Mouse (Mus musculus) midbrain, embryonic 12.5 days (tissue): ENCODE measurements around the gene Trim37. TPM values are rescaled to one million over a fixed set of nuclear protein-coding genes. Genes with fewer than 3 reads are reported as not detected.
A peak's percentile ranks its signal among the peaks of the same experiment; 100 is the strongest.

Experiments
- ATAC-seq: fragments of 200-750 bp; cut with Nextera tagmentation; 2 replicates; pipeline ENCODE4 v1.8.0; 2017; ENCODE audit warnings: low read depth, moderate TSS enrichment, moderate library complexity; ENCODE audit not compliant: low FRiP score
- H3K27ac ChIP-seq: fragments of 300-500 bp; sonication (generic); replicated peaks from 2 replicates; pipeline ENCODE4 v1.5.1; 2016; ENCODE audit warnings: mild to moderate bottlenecking
- H3K27me3 ChIP-seq: fragments of 300-500 bp; sonication (generic); 2 replicates; pipeline ENCODE4 v1.6.1; 2016; ENCODE audit warnings: mild to moderate bottlenecking
- H3K36me3 ChIP-seq: fragments of 300-500 bp; sonication (generic); 2 replicates; pipeline ENCODE4 v1.6.1; 2016
- H3K4me1 ChIP-seq: fragments of 300-500 bp; sonication (generic); 2 replicates; pipeline ENCODE4 v1.6.1; 2016
- H3K4me2 ChIP-seq: fragments of 300-500 bp; sonication (generic); replicated peaks from 2 replicates; pipeline ENCODE4 v1.6.1; 2016; ENCODE audit warnings: mild to moderate bottlenecking, moderate library complexity
- H3K4me3 ChIP-seq: fragments of 300-500 bp; sonication (generic); 2 replicates; pipeline ENCODE4 v1.5.1; 2016; ENCODE audit warnings: mild to moderate bottlenecking
- H3K9ac ChIP-seq: fragments of 300-500 bp; sonication (generic); replicated peaks from 2 replicates; pipeline ENCODE4 v1.6.1; 2016; ENCODE audit warnings: mild to moderate bottlenecking, moderate library complexity
- H3K9me3 ChIP-seq: fragments of 300-500 bp; sonication (generic); 2 replicates; pipeline ENCODE4 v1.6.1; 2016; ENCODE audit warnings: mild to moderate bottlenecking
- WGBS: fragments of 180-500 bp; shearing (Covaris S2); methylation state at CpG from one replicate; pipeline ENCODE4 v1.1.7; 2016; 5-methylcytosine and 5-hydroxymethylcytosine counted together
- polyA plus RNA-seq: library from polyadenylated mRNA; unstranded; fragments of >200 nt; fragmentation: Nextera tagmentation; extraction: Ambion mirVana; gene quantifications from 2 replicates; pipeline ENCODE4 v1.2.1, GENCODE M21; 2016

Gene Trim37
- polyA plus RNA-seq, 1 experiment from 2014 or later: 95.3 TPM

- H3K27me3 ChIP-seq: no peaks in the 10 kb centered on the region
- H3K9me3 ChIP-seq: no peaks in the 10 kb centered on the region
- peak overlapping the region; percentile 97 for H3K27ac ChIP-seq
- H3K9ac ChIP-seq: no peak overlapping the region
- peaks cover 15% of the 10 kb centered on the region for H3K4me1 ChIP-seq
- peak overlapping the region; percentile 93; the same call in 1 of the 2 replicates for H3K4me3 ChIP-seq
- H3K4me2 ChIP-seq: peak overlapping the region; percentile 74
- peaks cover 39% of the 10 kb centered on the region for H3K36me3 ChIP-seq
- ATAC-seq: no peak
- 55% methylated on average over 4 of the region's 4 CpGs for WGBS
Measured at GRCm38 (mm10) chr11:87125562-87125961, 1.3 kb upstream of the Trim37 start.

GRCm38 (mm10) chr11:87126281-87126823 lies 525 bp upstream of the Trim37 start:
- peak overlapping the region; percentile 97 for H3K27ac ChIP-seq
- H3K4me3 ChIP-seq: peak overlapping the region; percentile 93
- 2% methylated on average over 12 of the region's 12 CpGs for WGBS
- H3K4me2 ChIP-seq: peak overlapping the region; percentile 74
- H3K36me3 ChIP-seq: peaks cover 35% of the 10 kb centered on the region
- no peaks in the 10 kb centered on the region for H3K9me3 ChIP-seq
- H3K9ac ChIP-seq: peak overlapping the region; percentile 65
- no peak for ATAC-seq
- peaks cover 15% of the 10 kb centered on the region for H3K4me1 ChIP-seq
- no peaks in the 10 kb centered on the region for H3K27me3 ChIP-seq

- Histone ChIP-seq H3K4me1 (no peaks in the 10 kb centered on the region), H3K36me3 (peaks cover 18% of the 10 kb centered on the region), H3K9me3 (no peaks in the 10 kb centered on the region), H3K27ac (no peak overlapping the region), H3K4me3 (no peak overlapping the region), H3K27me3 (no peaks in the 10 kb centered on the region), H3K9ac (no peak overlapping the region), H3K4me2 (no peak overlapping the region)
- 84% methylated on average over 4 of the region's 4 CpGs for WGBS
- ATAC-seq: no peak
Measured at GRCm38 (mm10) chr11:87136233-87136632, 9.4 kb downstream of the Trim37 start.

GRCm38 (mm10) chr11:87158012-87158411 lies 31.1 kb downstream of the Trim37 start:
- Histone ChIP-seq H3K36me3 (peaks cover 58% of the 10 kb centered on the region), H3K4me3 (no peak overlapping the region), H3K27me3 (no peaks in the 10 kb centered on the region), H3K4me1 (no peaks in the 10 kb centered on the region), H3K27ac (no peak overlapping the region), H3K9me3 (no peaks in the 10 kb centered on the region), H3K9ac (no peak overlapping the region), H3K4me2 (no peak overlapping the region)
- ATAC-seq: no peak
- 97% methylated on average over 2 of the region's 2 CpGs for WGBS

- Histone ChIP-seq H3K4me3 (no peak overlapping the region), H3K9ac (no peak overlapping the region), H3K4me1 (no peaks in the 10 kb centered on the region), H3K4me2 (no peak overlapping the region), H3K36me3 (peaks cover 65% of the 10 kb centered on the region), H3K27me3 (no peaks in the 10 kb centered on the region), H3K9me3 (no peaks in the 10 kb centered on the region), H3K27ac (no peak overlapping the region)
- 92% methylated on average over 4 of the region's 4 CpGs for WGBS
- no peak for ATAC-seq
Measured at GRCm38 (mm10) chr11:87162687-87163086, 35.8 kb downstream of the Trim37 start.

- Histone ChIP-seq H3K9me3 (no peaks in the 10 kb centered on the region), H3K9ac (no peak overlapping the region), H3K4me2 (no peak overlapping the region), H3K27ac (no peak overlapping the region), H3K4me3 (no peak overlapping the region), H3K27me3 (no peaks in the 10 kb centered on the region), H3K4me1 (no peaks in the 10 kb centered on the region), H3K36me3 (peaks cover 71% of the 10 kb centered on the region)
- ATAC-seq: no peak
Measured at GRCm38 (mm10) chr11:87163751-87164150, 36.9 kb downstream of the Trim37 start.

- H3K9ac ChIP-seq: no peak overlapping the region
- H3K36me3 ChIP-seq: peaks cover 34% of the 10 kb centered on the region
- no peaks in the 10 kb centered on the region for H3K27me3 ChIP-seq
- no peak for ATAC-seq
- no peaks in the 10 kb centered on the region for H3K4me1 ChIP-seq
- H3K9me3 ChIP-seq: no peaks in the 10 kb centered on the region
- H3K4me2 ChIP-seq: no peak overlapping the region
- H3K27ac ChIP-seq: no peak overlapping the region
- 85% methylated on average over 5 of the region's 5 CpGs for WGBS
- H3K4me3 ChIP-seq: no peak overlapping the region
Measured at GRCm38 (mm10) chr11:87173625-87174024, 46.7 kb downstream of the Trim37 start.

GRCm38 (mm10) chr11:87175031-87175430 lies 48.2 kb downstream of the Trim37 start:
- no peak for ATAC-seq
- Histone ChIP-seq H3K4me2 (no peak overlapping the region), H3K27me3 (no peaks in the 10 kb centered on the region), H3K27ac (no peak overlapping the region), H3K4me1 (no peaks in the 10 kb centered on the region), H3K9me3 (no peaks in the 10 kb centered on the region), H3K4me3 (no peak overlapping the region), H3K36me3 (peaks cover 32% of the 10 kb centered on the region), H3K9ac (no peak overlapping the region)
- WGBS: 97% methylated on average over 4 of the region's 4 CpGs

GRCm38 (mm10) chr11:87212313-87212712 lies 85.4 kb downstream of the Trim37 start:
- H3K9ac ChIP-seq: no peak overlapping the region
- H3K27ac ChIP-seq: no peak overlapping the region
- H3K4me1 ChIP-seq: no peaks in the 10 kb centered on the region
- ATAC-seq: no peak
- no peaks in the 10 kb centered on the region for H3K9me3 ChIP-seq
- no peak overlapping the region for H3K4me3 ChIP-seq
- no peaks in the 10 kb centered on the region for H3K27me3 ChIP-seq
- peaks cover 27% of the 10 kb centered on the region for H3K36me3 ChIP-seq
- WGBS: 87% methylated on average over 5 of the region's 5 CpGs
- H3K4me2 ChIP-seq: no peak overlapping the region

- no peaks in the 10 kb centered on the region for H3K27me3 ChIP-seq
- H3K9me3 ChIP-seq: no peaks in the 10 kb centered on the region
- H3K36me3 ChIP-seq: peaks cover 50% of the 10 kb centered on the region
- H3K4me3 ChIP-seq: no peak overlapping the region
- WGBS: 92% methylated on average over 3 of the region's 3 CpGs
- no peaks in the 10 kb centered on the region for H3K4me1 ChIP-seq
- H3K9ac ChIP-seq: no peak overlapping the region
- H3K4me2 ChIP-seq: no peak overlapping the region
- no peak overlapping the region for H3K27ac ChIP-seq
- ATAC-seq: no peak
Measured at GRCm38 (mm10) chr11:87222686-87223085, 95.8 kb downstream of the Trim37 start.

- H3K4me2 ChIP-seq: no peak overlapping the region
Measured at GRCm38 (mm10) chr11:87227056-87227455, 100.2 kb downstream of the Trim37 start.

GRCm38 (mm10) chr11:87233377-87233776 lies 106.5 kb downstream of the Trim37 start:
- peaks cover 41% of the 10 kb centered on the region for H3K36me3 ChIP-seq
- no peak for ATAC-seq
- H3K4me1 ChIP-seq: no peaks in the 10 kb centered on the region
- H3K4me2 ChIP-seq: no peak overlapping the region
- H3K27ac ChIP-seq: no peak overlapping the region
- WGBS: 86% methylated on average over 5 of the region's 5 CpGs
- no peaks in the 10 kb centered on the region for H3K9me3 ChIP-seq
- H3K9ac ChIP-seq: no peak overlapping the region
- no peaks in the 10 kb centered on the region for H3K27me3 ChIP-seq
- no peak overlapping the region for H3K4me3 ChIP-seq

More at GRCm38 (mm10) chr11:87227056-87227455, 100.2 kb downstream of the Trim37 start:
- no peaks in the 10 kb centered on the region for H3K9me3 ChIP-seq
- H3K4me3 ChIP-seq: no peak overlapping the region
- no peak overlapping the region for H3K9ac ChIP-seq
- peaks cover 40% of the 10 kb centered on the region for H3K36me3 ChIP-seq
- no peak overlapping the region for H3K27ac ChIP-seq
- no peaks in the 10 kb centered on the region for H3K4me1 ChIP-seq
- no peak for ATAC-seq
- no peaks in the 10 kb centered on the region for H3K27me3 ChIP-seq
- WGBS: 81% methylated on average over 5 of the region's 5 CpGs
